Mouse (Mus musculus) limb, embryonic 10.5 days (tissue): ENCODE data around the gene Cfap97. TPM values are rescaled to one million over a fixed set of nuclear protein-coding genes. Genes with fewer than 3 reads are reported as not detected.
"Not testable (repeated sequence)": the region's sequence is repeated elsewhere in the genome, so short reads cannot be mapped to it uniquely, and the experiment has no call there.

Experiments used
- DNase-seq: peaks from one replicate; pipeline ENCODE4 v3.0.0-alpha.2; 2017; ENCODE audit warnings: low spot score
- H3K27ac ChIP-seq: fragments of 300-500 bp; sonication (generic); 2 replicates; pipeline ENCODE4 v1.5.1; 2016; ENCODE audit warnings: mild to moderate bottlenecking
- H3K27me3 ChIP-seq: fragments of 300-500 bp; sonication (generic); 2 replicates; pipeline ENCODE4 v1.6.1; 2016; ENCODE audit warnings: low read depth, mild to moderate bottlenecking; ENCODE audit not compliant: poor library complexity, severe bottlenecking
- H3K36me3 ChIP-seq: fragments of 300-500 bp; sonication (generic); 2 replicates; pipeline ENCODE4 v1.6.1; 2016; ENCODE audit warnings: mild to moderate bottlenecking, moderate library complexity
- H3K4me1 ChIP-seq: fragments of 300-500 bp; sonication (generic); 2 replicates; pipeline ENCODE4 v1.6.1; 2016
- H3K4me3 ChIP-seq: fragments of 300-500 bp; sonication (generic); 2 replicates; pipeline ENCODE4 v1.5.1; 2016; ENCODE audit warnings: mild to moderate bottlenecking, moderate library complexity
- H3K9me3 ChIP-seq: fragments of 300-500 bp; sonication (generic); replicated peaks from 2 replicates; pipeline ENCODE4 v1.6.1; 2016; ENCODE audit warnings: mild to moderate bottlenecking
- WGBS: fragments of 180-500 bp; shearing (Covaris S2); methylation state at CpG from one replicate; pipeline ENCODE4 v1.1.7; 2016; 5-methylcytosine and 5-hydroxymethylcytosine counted together
- polyA plus RNA-seq: library from polyadenylated mRNA; unstranded; fragments of >200 nt; fragmentation: Nextera tagmentation; extraction: Ambion mirVana; gene quantifications from 2 replicates; pipeline ENCODE4 v1.2.1, GENCODE M21; 2016

Gene Cfap97
- polyA plus RNA-seq = 18.2 and 21.6 TPM in 2 replicates

DNA sequence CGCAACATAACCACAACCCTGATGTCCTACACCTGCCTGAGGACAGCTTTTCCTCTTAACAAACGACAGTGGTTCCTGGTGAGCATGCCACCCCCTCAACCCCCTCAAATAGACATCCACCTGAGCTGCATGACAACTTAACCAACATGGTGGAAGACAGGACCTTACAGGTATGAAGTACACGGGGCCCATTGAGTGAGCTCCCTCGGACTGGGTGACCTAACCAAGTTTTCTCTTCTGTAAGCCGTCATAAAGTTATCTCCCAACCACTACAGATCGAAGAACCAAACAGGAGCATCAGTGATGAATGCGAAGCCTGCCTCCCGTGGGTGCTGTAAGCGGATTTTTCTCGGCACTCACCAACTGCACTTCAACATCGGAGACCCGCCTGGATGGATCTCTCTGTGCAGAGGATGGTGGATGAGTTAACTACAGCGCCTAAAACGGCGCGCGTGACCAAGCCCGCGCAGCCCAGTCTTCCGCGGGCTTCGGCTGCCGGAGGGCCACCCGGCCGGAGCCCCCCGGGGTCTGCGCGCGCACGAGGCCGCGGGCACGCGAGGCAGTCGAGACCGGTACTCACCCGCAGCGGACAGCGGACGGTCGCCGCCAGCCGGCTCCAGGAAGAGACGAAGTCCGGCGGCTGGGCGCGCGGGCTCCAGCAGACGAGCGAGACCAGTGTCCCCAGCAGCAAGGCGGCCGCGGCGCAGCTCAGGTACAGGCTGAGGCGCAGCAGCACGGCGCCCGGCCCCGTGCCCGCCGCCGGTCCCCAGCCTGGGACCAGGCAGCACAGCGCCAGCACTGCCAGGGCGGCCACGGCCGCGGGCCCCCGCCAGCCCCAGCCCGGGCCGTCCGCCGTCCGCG is at the start of gene Cfap97:
TSS of gene Cfap97 (plus strand) at position 570 of the 861 bp plus-strand sequence.
- Histone ChIP-seq H3K4me3 (peak within 1 kb of the TSS; percentile 83), H3K4me1 (peaks cover 14% of the 10 kb centered on the region), H3K9me3 (no peaks in the 10 kb centered on the region), H3K36me3 (no peaks in the 10 kb centered on the region), H3K27ac (peak within 1 kb of the TSS; percentile 87), H3K27me3 (peaks cover 38% of the 10 kb centered on the region)
- peak; percentile 79 for DNase-seq
- 2% methylated on average over 73 of the region's 75 CpGs for WGBS

DNA sequence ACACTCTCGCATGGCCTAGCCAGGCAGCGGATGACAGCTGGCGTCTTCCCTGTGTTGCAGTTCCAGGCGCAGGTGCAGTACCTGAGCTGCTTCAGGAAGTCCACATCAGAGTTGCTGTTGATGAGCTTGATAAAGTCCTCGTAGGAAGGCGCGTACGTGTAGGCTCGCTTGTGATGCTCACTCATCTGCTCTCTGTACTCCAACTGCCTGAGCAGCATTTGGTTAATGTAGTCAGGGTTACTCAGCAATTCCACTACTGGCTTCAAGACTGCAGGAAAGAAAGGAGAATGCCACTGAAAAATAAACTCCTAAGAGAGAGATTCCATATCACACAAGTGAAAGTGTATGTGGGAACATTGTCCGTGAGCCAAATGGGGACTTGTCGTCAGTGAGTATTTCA is 48.1 kb upstream of the Cfap97 start:
- Histone ChIP-seq H3K4me3 (no peak overlapping the region), H3K27me3 (no peaks in the 10 kb centered on the region), H3K9me3 (peaks cover 4% of the 10 kb centered on the region; the same call in 1 of the 2 replicates), H3K27ac (no peak overlapping the region), H3K4me1 (no peaks in the 10 kb centered on the region), H3K36me3 (peaks cover 23% of the 10 kb centered on the region)
- WGBS = 96% methylated on average over 11 of the region's 11 CpGs
- no peak for DNase-seq

DNA sequence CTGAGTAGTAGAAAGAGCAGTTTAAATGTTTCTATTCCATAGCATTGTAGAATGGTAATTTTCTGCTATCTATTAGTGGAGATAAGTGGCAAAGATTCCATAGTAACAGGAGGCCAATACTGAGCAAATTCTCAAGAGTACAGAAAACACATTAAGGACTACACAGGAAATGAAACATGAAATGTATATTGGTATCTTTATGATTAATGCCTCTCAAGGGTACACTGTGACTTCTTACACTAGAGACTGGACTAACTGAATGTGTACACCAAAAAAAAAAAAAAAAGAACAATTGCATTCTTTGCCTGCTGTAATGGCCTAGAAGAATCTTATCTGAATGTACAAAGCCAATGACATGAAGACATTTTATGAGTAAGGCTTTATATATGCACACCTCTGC is 43.9 kb upstream of the Cfap97 start:
- DNase-seq = no peak
- Histone ChIP-seq H3K4me3 (no peak overlapping the region), H3K9me3 (no peaks in the 10 kb centered on the region), H3K27ac (no peak overlapping the region), H3K27me3 (no peaks in the 10 kb centered on the region), H3K36me3 (peaks cover 5% of the 10 kb centered on the region), H3K4me1 (peaks cover 7% of the 10 kb centered on the region)

DNA sequence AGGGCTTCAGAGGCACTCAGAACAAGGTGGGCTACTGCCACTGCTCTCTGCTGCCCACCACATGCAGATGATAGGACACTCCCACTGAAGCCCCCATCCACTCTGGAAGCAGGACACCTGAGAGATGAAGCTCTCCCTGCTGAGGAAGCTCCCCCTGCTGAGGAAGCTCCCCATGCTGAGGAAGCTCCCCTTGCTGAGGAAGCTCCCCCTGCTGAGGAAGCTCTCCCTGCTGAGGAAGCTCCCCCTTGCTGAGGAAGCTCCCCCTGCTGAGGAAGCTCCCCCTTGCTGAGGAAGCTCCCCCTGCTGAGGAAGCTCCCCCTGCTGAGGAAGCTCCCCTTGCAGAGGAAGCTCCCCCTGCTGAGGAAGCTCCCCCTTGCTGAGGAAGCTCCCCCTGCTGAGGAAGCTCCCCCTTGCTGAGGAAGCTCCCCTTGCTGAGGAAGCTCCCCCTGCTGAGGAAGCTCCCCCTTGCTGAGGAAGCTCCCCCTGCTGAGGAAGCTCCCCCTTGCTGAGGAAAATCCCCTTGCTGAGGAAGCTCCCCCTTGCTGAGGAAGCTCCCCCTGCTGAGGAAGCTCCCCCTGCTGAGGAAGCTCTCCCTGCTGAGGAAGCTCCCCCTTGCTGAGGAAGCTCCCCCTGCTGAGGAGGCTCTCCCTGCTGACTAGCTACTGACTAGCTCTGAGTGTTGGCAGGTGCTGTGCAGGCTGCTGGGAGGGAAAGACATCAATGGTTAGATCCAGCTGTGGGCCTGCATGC is 38.0 kb upstream of the Cfap97 start:
- not testable (repeated sequence) for H3K27ac ChIP-seq, H3K27me3 ChIP-seq, H3K4me3 ChIP-seq, H3K4me1 ChIP-seq, DNase-seq, H3K9me3 ChIP-seq, H3K36me3 ChIP-seq

DNA sequence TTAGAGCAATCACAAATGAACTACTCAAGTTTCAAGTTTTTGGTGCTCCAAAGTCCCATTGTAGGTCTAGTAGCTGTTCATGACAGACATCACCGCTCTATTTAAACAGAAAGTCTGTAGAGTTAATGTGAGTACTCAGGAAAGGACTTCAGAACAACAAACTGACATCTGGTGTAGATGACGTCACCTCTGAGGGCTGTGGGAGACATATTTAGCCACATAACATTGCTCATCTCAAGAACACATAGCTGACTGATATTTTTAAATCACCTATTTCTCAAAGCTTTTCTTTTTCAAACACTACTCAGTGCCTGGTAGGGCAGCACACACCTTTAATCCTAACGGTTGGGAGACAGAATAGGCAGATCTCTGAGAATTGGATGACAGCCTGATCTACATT is 34.4 kb upstream of the Cfap97 start:
- 92% methylated on average over 3 of the region's 3 CpGs for WGBS
- no peaks in the 10 kb centered on the region for H3K4me1 ChIP-seq
- H3K27me3 ChIP-seq = no peaks in the 10 kb centered on the region
- H3K9me3 ChIP-seq = no peaks in the 10 kb centered on the region
- H3K27ac ChIP-seq = no peak overlapping the region
- no peaks in the 10 kb centered on the region for H3K36me3 ChIP-seq
- no peak overlapping the region for H3K4me3 ChIP-seq
- DNase-seq = no peak

DNA sequence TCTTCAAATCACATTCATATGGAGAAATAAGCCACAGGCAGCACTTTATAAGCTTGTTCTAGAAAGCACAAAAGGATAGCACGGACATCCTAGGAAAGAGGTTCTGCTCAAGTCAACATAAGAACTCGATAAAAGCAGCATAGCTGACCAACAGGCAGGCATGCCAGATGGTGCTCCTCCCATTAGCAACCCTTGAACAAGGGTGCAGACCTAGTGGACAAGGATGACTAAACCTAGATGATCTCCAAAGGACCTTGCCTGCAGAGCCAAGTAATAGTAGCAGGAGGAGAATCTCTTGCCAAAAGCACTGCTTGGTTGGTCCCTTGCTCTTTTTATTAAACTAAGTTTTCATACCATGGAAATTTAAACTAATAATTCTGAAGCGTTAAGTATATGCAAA is 32.4 kb upstream of the Cfap97 start:
- Histone ChIP-seq H3K27ac (no peak overlapping the region), H3K36me3 (no peaks in the 10 kb centered on the region), H3K9me3 (no peaks in the 10 kb centered on the region), H3K4me3 (no peak overlapping the region), H3K4me1 (no peaks in the 10 kb centered on the region), H3K27me3 (no peaks in the 10 kb centered on the region)
- no peak for DNase-seq
- WGBS = 96% methylated on average over 3 of the region's 3 CpGs

DNA sequence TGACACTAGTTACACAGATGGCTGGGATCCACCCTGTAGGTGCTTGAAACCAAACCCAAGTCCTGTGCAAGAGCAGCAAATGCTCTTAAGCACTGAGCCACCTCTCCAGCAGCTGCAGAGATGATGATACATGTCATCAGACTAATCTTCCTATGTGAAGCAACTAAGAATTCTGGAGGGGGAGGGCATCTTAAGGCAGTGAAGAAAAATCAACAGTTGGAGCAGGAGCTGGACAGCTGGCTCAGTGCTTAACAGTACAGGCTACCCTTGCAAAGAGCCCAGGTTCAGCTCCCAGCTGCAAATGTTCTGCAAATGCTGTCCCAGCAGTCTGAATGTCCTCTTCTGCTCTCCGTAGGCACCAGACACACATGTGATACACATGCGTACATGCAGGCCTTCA is 29.1 kb upstream of the Cfap97 start:
- H3K4me1 ChIP-seq = no peaks in the 10 kb centered on the region
- DNase-seq = no peak
- 95% methylated on average over 2 of the region's 2 CpGs for WGBS
- no peak overlapping the region for H3K4me3 ChIP-seq
- no peaks in the 10 kb centered on the region for H3K27me3 ChIP-seq
- H3K9me3 ChIP-seq = no peaks in the 10 kb centered on the region
- no peak overlapping the region for H3K27ac ChIP-seq
- H3K36me3 ChIP-seq = no peaks in the 10 kb centered on the region

DNA sequence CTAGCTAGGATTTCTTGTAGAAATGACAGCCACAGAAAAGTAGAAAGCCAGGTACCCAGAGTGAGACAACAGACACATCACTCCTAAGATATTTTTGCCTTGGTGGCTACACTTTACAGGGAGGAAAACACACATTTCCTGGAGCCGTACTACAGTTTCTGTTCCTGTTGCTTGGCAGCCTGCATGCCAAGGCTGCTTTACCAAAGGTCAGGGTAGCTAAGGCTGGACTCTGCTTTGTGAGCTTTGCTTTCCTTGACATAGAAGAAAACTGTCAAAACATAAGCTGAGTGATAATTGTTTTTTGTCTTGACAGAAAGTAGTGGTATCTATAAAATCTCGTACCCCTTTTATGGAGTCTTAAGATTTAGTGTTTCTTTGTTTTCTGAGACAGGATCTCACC is 21.1 kb upstream of the Cfap97 start:
- Histone ChIP-seq H3K27ac (no peak overlapping the region), H3K27me3 (no peaks in the 10 kb centered on the region), H3K36me3 (peaks cover 5% of the 10 kb centered on the region; the same call in 1 of the 2 replicates), H3K4me3 (no peak overlapping the region), H3K9me3 (no peaks in the 10 kb centered on the region), H3K4me1 (no peaks in the 10 kb centered on the region)
- DNase-seq = no peak
- 86% methylated on average over 2 of the region's 2 CpGs for WGBS

DNA sequence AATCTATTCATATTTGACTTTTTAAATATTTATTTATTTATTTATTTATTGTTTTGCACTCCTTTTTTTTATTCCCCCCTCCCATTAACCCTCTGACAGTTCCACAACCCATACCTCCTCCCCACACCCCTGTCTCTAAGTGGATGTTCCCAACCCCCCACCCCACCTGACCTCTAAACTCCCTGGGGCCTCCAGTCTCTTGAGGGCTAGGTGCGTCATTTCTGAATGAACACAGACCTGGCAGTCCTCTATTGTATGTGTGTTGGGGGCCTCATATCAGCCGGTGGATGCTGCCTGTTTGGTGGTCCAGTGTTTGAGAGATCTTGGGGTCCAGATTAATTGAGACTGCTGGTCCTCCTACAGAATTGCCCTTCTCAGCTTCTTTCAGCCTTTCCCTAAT is 16.0 kb upstream of the Cfap97 start:
- H3K9me3 ChIP-seq, H3K27me3 ChIP-seq, H3K4me3 ChIP-seq, H3K36me3 ChIP-seq, H3K4me1 ChIP-seq, H3K27ac ChIP-seq, DNase-seq: not testable (repeated sequence)
- 93% methylated on average over 2 of the region's 2 CpGs for whole genome bisulfite sequencing

DNA sequence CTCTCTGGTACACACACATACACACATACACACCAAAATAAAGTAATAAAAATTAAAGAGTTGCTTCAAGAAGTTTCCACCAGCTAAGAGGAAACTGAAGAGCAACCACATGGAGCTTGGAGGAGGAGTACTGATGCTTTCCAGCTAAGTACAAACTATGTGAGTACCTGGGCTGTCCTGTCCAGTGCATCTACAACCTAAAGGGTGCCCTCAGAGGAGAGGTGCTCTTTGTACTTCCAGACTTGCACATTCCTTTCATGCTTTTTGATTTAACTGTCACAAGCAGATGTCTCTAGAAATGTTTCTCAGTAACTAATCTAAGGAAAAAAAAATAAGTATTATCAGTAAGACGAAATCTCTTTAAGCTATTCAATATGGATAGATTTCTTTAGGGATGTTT is 14.2 kb upstream of the Cfap97 start:
- H3K27ac ChIP-seq = no peak overlapping the region
- no peaks in the 10 kb centered on the region for H3K9me3 ChIP-seq
- peaks cover 5% of the 10 kb centered on the region; the same call in 1 of the 2 replicates for H3K36me3 ChIP-seq
- no peak for DNase-seq
- 94% methylated on average over 1 of the region's 1 CpGs for WGBS
- no peaks in the 10 kb centered on the region for H3K4me1 ChIP-seq
- H3K4me3 ChIP-seq = no peak overlapping the region
- no peaks in the 10 kb centered on the region for H3K27me3 ChIP-seq

DNA sequence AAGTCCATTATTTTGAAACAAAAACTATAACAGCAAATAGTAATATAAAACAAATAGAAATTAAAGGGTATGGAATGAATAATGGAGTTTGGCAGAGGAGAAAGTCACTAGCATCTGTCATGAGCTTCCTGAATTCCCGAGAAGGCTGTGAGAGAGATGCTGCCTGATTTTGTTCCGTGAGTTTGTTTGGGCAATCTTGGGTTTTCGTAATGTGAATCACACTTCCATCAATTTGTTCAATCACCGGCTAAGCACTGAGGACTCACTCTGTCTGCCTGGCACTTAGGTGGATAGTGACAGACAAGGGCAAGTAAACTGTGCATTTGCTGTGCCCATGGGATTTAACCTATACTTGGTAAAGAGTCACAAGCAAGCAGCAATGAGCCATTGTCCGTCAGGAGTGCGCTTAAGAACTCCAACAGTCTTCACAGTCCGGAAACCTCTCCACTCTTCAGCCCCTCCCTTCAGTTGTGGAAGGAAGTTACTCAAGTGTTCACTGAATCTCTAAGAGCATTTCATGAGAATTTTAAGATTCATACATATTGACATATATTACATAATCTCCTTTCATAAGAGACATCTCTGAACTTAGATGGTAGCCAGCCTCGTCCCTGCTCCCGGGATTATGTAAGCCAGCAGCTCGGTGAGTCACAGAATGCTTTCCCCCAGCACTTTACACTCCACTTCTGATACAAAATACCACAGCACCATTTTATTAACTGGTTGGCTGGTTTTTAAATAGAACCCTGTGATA is 13.6 kb upstream of the Cfap97 start:
- Histone ChIP-seq H3K27me3 (no peaks in the 10 kb centered on the region), H3K4me1 (no peaks in the 10 kb centered on the region), H3K27ac (no peak overlapping the region), H3K36me3 (peaks cover 5% of the 10 kb centered on the region; the same call in 1 of the 2 replicates), H3K9me3 (no peaks in the 10 kb centered on the region), H3K4me3 (no peak overlapping the region)
- DNase-seq = no peak
- WGBS = 92% methylated on average over 10 of the region's 10 CpGs

DNA sequence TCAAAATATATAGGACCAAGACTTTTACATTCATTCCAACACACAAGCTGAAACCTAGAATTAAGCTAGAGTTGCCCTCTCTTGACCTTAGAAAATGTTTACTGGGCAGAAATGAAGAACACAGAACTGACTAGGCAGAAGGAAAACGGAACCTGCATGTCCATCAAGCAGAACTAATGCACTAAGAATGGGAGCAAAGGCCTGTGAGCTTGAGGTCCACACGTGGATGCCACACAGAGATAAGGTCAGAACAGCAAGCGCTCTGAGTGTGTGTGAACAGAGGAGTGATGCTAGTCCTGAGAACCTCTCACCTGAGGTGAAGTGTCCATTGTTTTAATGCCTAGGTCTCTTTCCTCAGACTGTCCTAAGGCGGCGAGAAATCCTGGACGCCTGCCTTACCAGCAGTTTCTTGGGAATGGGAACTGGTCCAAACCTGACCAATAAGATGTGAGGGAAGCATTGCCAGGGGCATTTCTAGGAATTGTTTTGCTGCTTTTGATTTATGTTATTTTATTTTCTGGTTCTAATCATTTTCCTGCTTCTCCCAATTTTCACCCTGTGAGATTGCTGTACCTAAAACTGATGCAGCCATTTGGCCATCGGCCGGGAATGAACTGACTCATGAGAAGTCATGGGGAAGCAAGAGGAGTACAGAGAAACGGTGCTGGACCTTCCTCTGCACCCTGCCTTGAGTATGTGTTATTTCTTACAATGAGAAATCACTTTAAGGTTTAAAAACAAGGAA is 11.0 kb upstream of the Cfap97 start:
- H3K4me1 ChIP-seq = 0 out of 2 replicates have a peak, but pooled peaks cover 4% of the 10 kb centered on the region
- WGBS = 92% methylated on average over 9 of the region's 9 CpGs
- no peak for DNase-seq
- no peak overlapping the region for H3K4me3 ChIP-seq
- no peaks in the 10 kb centered on the region for H3K27me3 ChIP-seq
- H3K36me3 ChIP-seq = no peaks in the 10 kb centered on the region
- no peak overlapping the region for H3K27ac ChIP-seq
- no peaks in the 10 kb centered on the region for H3K9me3 ChIP-seq
